Comparison of ENCODE assay signal across 23 mouse cellular contexts in genomic region chr6:96499464-96499863, GRCm38 (mm10).
"Had no signal": no experiment of that assay in that cellular context is flagged by ENCODE, and none has a peak within 500 bp of the region (broad histone marks: within the 10 kb centered on the region; RNA-seq: fewer than 3 reads in every experiment).

No protein-coding gene starts in this region.

- H3K4me2 ChIP-seq: heart, embryonic 13.5 days; heart, embryonic 15.5 days; hindbrain, embryonic 13.5 days; hindbrain, embryonic 15.5 days; limb, embryonic 13.5 days; limb, embryonic 15.5 days; liver, embryonic 12.5 days had no signal

- H3K9me3 ChIP-seq: heart, embryonic 10.5 days; heart, embryonic 13.5 days; heart, embryonic 15.5 days; hindbrain, embryonic 13.5 days; hindbrain, embryonic 15.5 days; limb, embryonic 13.5 days; limb, embryonic 15.5 days; liver, embryonic 12.5 days had no signal

- H3K36me3 ChIP-seq: heart, embryonic 10.5 days; heart, embryonic 13.5 days; heart, embryonic 15.5 days; hindbrain, embryonic 13.5 days; hindbrain, embryonic 15.5 days; limb, embryonic 13.5 days; limb, embryonic 15.5 days; liver, embryonic 12.5 days had no signal

- H3K4me1 ChIP-seq: heart, embryonic 10.5 days; heart, embryonic 13.5 days; heart, embryonic 15.5 days; hindbrain, embryonic 13.5 days; hindbrain, embryonic 15.5 days; limb, embryonic 13.5 days; limb, embryonic 15.5 days; liver, embryonic 12.5 days had no signal

- ATAC-seq: hindbrain, postnatal 0 days; intestine, embryonic 16.5 days; liver, embryonic 12.5 days had no signal

- H3K4me3 ChIP-seq: gastrocnemius, adult 2 months; heart, embryonic 10.5 days; heart, embryonic 13.5 days; heart, embryonic 15.5 days; hindbrain, embryonic 13.5 days; hindbrain, embryonic 15.5 days; limb, embryonic 13.5 days; limb, embryonic 15.5 days; liver, embryonic 12.5 days had no signal

- H3K9ac ChIP-seq: heart, embryonic 13.5 days; heart, embryonic 15.5 days; hindbrain, embryonic 13.5 days; hindbrain, embryonic 15.5 days; limb, embryonic 13.5 days; limb, embryonic 15.5 days; liver, embryonic 12.5 days; liver, embryonic 14.5 days had no signal

- DNase-seq: gastrocnemius, adult 2 months; gastrocnemius, postnatal 10 days; gastrocnemius, postnatal 25 days; heart, adult 18-20 months; heart, postnatal 14 days; heart, postnatal 36 days; kidney, adult 18-20 months; kidney, adult 8-10 months; kidney, postnatal 36 days; layer of hippocampus, adult 9-11 months; layer of hippocampus, postnatal 36 days; left cerebral cortex, postnatal 4 days had no signal

- H3K27me3 ChIP-seq: heart, embryonic 13.5 days; heart, embryonic 15.5 days; hindbrain, embryonic 13.5 days; hindbrain, embryonic 15.5 days; limb, embryonic 13.5 days; limb, embryonic 15.5 days; liver, embryonic 12.5 days had no signal

- H3K27ac ChIP-seq: gastrocnemius, adult 2 months; heart, embryonic 10.5 days; heart, embryonic 13.5 days; heart, embryonic 15.5 days; hindbrain, embryonic 13.5 days; hindbrain, embryonic 15.5 days; hindbrain, postnatal 0 days; limb, embryonic 13.5 days; limb, embryonic 15.5 days; liver, embryonic 12.5 days; liver, embryonic 14.5 days had no signal
